Mouse (Mus musculus): ENCODE results near the gene Hcrtr1. TPM values are rescaled to one million over a fixed set of nuclear protein-coding genes. Genes with fewer than 3 reads are reported as not detected.
A peak's percentile ranks its signal among the peaks of the same experiment; 100 is the strongest.

Hcrtr1 gene
- 1 to 10 TPM; 1.2 to 1.8 TPM for total RNA-seq (2021)
- long read RNA-seq, experiment 1, partial matches to known transcripts, result 1 of 1 reads
- long read RNA-seq, experiment 1, other reads (novel, unspliced or antisense), result 0 of 1 reads
- long read RNA-seq, experiment 2, partial matches to known transcripts, result 0 of 4 reads
- long read RNA-seq, experiment 2, other reads (novel, unspliced or antisense), result 3 of 4 reads

- no peak for DNase-seq (ENCODE audit: low spot score in 2 of 2)
Measured at GRCm38 (mm10) chr4:130139214-130139492, at the start of gene Hcrtr1. Hcrtr1 (minus strand) TSS chr4:130139359.

- DNase-seq (ENCODE audit: low spot score in 2 of 2), result peak; percentile 61 to 75
Measured at GRCm38 (mm10) chr4:130188806-130189297, 49.7 kb upstream of the Hcrtr1 start.

- no peak for DNase-seq (ENCODE audit: low spot score in 2 of 2)
Measured at GRCm38 (mm10) chr4:130186891-130187290, 47.7 kb upstream of the Hcrtr1 start.

- no peak for DNase-seq (ENCODE audit: low spot score in 2 of 2)
Measured at GRCm38 (mm10) chr4:130186450-130186849, 47.3 kb upstream of the Hcrtr1 start.

- no peak for DNase-seq (ENCODE audit: low spot score in 2 of 2)
Measured at GRCm38 (mm10) chr4:130183879-130184278, 44.7 kb upstream of the Hcrtr1 start.

GRCm38 (mm10) chr4:130183023-130183422 lies 43.9 kb upstream of the Hcrtr1 start:
- DNase-seq (ENCODE audit: low spot score in 2 of 2), result no peak

GRCm38 (mm10) chr4:130181886-130182285 lies 42.7 kb upstream of the Hcrtr1 start:
- no peak for DNase-seq (ENCODE audit: low spot score in 2 of 2)

GRCm38 (mm10) chr4:130180909-130181602 lies 41.9 kb upstream of the Hcrtr1 start:
- DNase-seq (ENCODE audit: low spot score in 2 of 2), result no peak

GRCm38 (mm10) chr4:130179876-130180275 lies 40.7 kb upstream of the Hcrtr1 start:
- no peak for DNase-seq (ENCODE audit: low spot score in 2 of 2)

- DNase-seq (ENCODE audit: low spot score in 2 of 2), result no peak
Measured at GRCm38 (mm10) chr4:130177536-130177935, 38.4 kb upstream of the Hcrtr1 start.

- DNase-seq (ENCODE audit: low spot score in 2 of 2), result no peak
Measured at GRCm38 (mm10) chr4:130177087-130177486, 37.9 kb upstream of the Hcrtr1 start.

GRCm38 (mm10) chr4:130176156-130176720 lies 37.1 kb upstream of the Hcrtr1 start:
- no peak for DNase-seq (ENCODE audit: low spot score in 2 of 2)

- DNase-seq (ENCODE audit: low spot score in 2 of 2), result no peak
Measured at GRCm38 (mm10) chr4:130175072-130175711, 36.0 kb upstream of the Hcrtr1 start, which contains the start of gene Tinagl1. Tinagl1 (minus strand) TSS chr4:130175122.

GRCm38 (mm10) chr4:130174335-130175031 lies 35.3 kb upstream of the Hcrtr1 start:
- DNase-seq (ENCODE audit: low spot score in 2 of 2), result peak in 1 of 2 experiments; percentile 60

- DNase-seq (ENCODE audit: low spot score in 2 of 2), result no peak
Measured at GRCm38 (mm10) chr4:130173911-130174311, 34.8 kb upstream of the Hcrtr1 start.

- DNase-seq (ENCODE audit: low spot score in 2 of 2), result no peak
Measured at GRCm38 (mm10) chr4:130173060-130173822, 34.1 kb upstream of the Hcrtr1 start.

- DNase-seq (ENCODE audit: low spot score in 2 of 2), result peak in 1 of 2 experiments; percentile 32
Measured at GRCm38 (mm10) chr4:130171951-130172765, 33.0 kb upstream of the Hcrtr1 start.

- DNase-seq (ENCODE audit: low spot score in 2 of 2), result no peak
Measured at GRCm38 (mm10) chr4:130170362-130170761, 31.2 kb upstream of the Hcrtr1 start.

GRCm38 (mm10) chr4:130169411-130169971 lies 30.3 kb upstream of the Hcrtr1 start:
- DNase-seq (ENCODE audit: low spot score in 2 of 2), result no peak
